Mouse (Mus musculus) C2C12 (cell line): ENCODE measurements around the gene Ppm1b. TPM values are rescaled to one million over a fixed set of nuclear protein-coding genes. Genes with fewer than 3 reads are reported as not detected.

Experiments used
- H3K27me3 ChIP-seq: one replicate; pipeline ENCODE4 v1.6.1; 2011; ENCODE audit not compliant: control insufficient read depth, insufficient read depth, insufficient read length
- H3K36me3 ChIP-seq: one replicate; pipeline ENCODE4 v1.6.1; 2011; ENCODE audit not compliant: control insufficient read depth, insufficient read depth
- H3K4me3 ChIP-seq: one replicate; pipeline ENCODE4 v1.5.1; 2011; ENCODE audit warnings: mild to moderate bottlenecking, control low read depth; ENCODE audit not compliant: poor library complexity, insufficient read depth, severe bottlenecking
- H3K79me2 ChIP-seq: one replicate; pipeline ENCODE4 v1.6.1; 2011; ENCODE audit not compliant: control insufficient read depth, insufficient read depth
- H3K79me3 ChIP-seq: one replicate; pipeline ENCODE4 v1.6.1; 2011; ENCODE audit warnings: low read depth, control low read depth
- H3ac ChIP-seq: one replicate; pipeline ENCODE3; 2011; ENCODE audit warnings: low read depth; ENCODE audit not compliant: control insufficient read depth, insufficient read length
- CEBPB ChIP-seq: IDR thresholded peaks from one replicate; pipeline ENCODE4 v1.6.1; 2011; ENCODE audit warnings: low read depth, mild to moderate bottlenecking, control low read depth, moderate library complexity
- CTCF ChIP-seq: IDR thresholded peaks from one replicate; pipeline ENCODE4 v1.5.1; 2011; ENCODE audit not compliant: control insufficient read depth, insufficient read depth, insufficient read length
- FOSL1 ChIP-seq: IDR thresholded peaks from one replicate; pipeline ENCODE4 v1.8.0; 2011; ENCODE audit warnings: mild to moderate bottlenecking, low read length; ENCODE audit not compliant: poor library complexity, insufficient read depth, severe bottlenecking
- MAX ChIP-seq: IDR thresholded peaks from one replicate; pipeline ENCODE4 v1.6.1; 2011; ENCODE audit warnings: mild to moderate bottlenecking, control low read depth
- MYOD1 ChIP-seq: IDR thresholded peaks from one replicate; pipeline ENCODE4 v1.6.1; 2011; ENCODE audit warnings: low read depth; ENCODE audit not compliant: control insufficient read depth, insufficient read length
- MYOG ChIP-seq: IDR thresholded peaks from one replicate; pipeline ENCODE4 v1.6.1; 2011; ENCODE audit not compliant: control insufficient read depth, insufficient read length; ENCODE audit errors: extremely low read depth
- USF1 ChIP-seq: IDR thresholded peaks from one replicate; pipeline ENCODE4 v1.6.1; 2011; ENCODE audit warnings: low read depth, mild to moderate bottlenecking, control low read depth, moderate library complexity
- polyA plus RNA-seq: library from polyadenylated mRNA; unstranded; fragments of >200 nt; fragmentation: generic; extraction: Trizol; gene quantifications from one replicate; pipeline ENCODE4 v1.2.1, GENCODE M21; 2012; ENCODE audit warnings: missing spikeins

The Ppm1b gene
- polyA plus RNA-seq, 1 experiment: 23.3 TPM

DNA sequence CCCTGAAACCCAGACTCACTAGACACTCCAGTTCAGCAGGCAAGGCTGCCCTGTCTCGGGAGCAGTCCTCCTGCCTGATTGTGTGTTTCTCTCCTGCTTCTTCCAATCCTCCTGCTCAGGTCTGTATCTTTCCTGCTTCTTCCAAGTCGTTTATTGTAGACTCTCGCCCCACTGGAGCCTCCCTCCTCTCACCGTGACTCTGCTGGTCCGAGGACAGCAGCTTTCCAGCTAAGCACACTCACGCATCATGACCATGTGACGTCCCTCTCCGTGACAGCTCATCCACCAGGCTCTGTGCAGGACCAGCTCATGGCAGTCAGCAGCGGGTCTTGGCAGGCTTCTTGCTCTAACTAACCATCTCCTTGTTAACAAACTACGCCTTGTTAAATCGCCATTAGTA is 77.5 kb downstream of the Ppm1b start:
- Histone ChIP-seq H3K79me2 (no peaks in the 10 kb centered on the region), H3K79me3 (no peaks in the 10 kb centered on the region), H3K36me3 (no peaks in the 10 kb centered on the region), H3ac (no peak overlapping the region), H3K4me3 (no peak overlapping the region), H3K27me3 (no peaks in the 10 kb centered on the region)
- no peak for TF ChIP-seq FOSL1
- no peak for TF ChIP-seq MAX
- no peak for TF ChIP-seq CTCF
- no peak for TF ChIP-seq MYOG
- no peak for TF ChIP-seq CEBPB

DNA sequence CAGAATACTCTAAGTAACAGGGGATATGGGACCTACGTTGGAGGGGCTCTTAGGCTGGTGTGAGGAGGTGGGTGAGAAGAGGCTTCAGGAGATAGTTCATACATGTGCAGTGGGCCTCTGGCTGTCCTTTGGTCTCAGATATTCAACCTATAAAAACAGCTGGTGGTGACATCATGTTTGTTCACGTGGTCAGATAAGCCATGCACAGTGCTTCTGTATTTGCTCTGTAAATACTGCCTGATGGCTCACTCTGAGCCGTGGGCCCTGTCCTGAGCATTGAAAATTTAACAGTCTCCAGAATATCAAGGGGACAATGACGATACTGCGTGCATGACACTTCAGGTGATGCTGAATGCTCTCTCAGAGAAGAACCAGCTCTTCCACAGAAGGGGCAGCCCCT is 81.3 kb downstream of the Ppm1b start:
- no peak overlapping the region for H3ac ChIP-seq
- no peaks in the 10 kb centered on the region for H3K79me3 ChIP-seq
- no peaks in the 10 kb centered on the region for H3K36me3 ChIP-seq
- H3K27me3 ChIP-seq: no peaks in the 10 kb centered on the region
- no peak overlapping the region for H3K4me3 ChIP-seq
- no peaks in the 10 kb centered on the region for H3K79me2 ChIP-seq
- no peak for TF ChIP-seq MYOG
- no peak for TF ChIP-seq USF1
- no peak for TF ChIP-seq MAX
- TF ChIP-seq MYOD1: no peak
- TF ChIP-seq CEBPB: no peak
- no peak for TF ChIP-seq CTCF
- no peak for TF ChIP-seq FOSL1

DNA sequence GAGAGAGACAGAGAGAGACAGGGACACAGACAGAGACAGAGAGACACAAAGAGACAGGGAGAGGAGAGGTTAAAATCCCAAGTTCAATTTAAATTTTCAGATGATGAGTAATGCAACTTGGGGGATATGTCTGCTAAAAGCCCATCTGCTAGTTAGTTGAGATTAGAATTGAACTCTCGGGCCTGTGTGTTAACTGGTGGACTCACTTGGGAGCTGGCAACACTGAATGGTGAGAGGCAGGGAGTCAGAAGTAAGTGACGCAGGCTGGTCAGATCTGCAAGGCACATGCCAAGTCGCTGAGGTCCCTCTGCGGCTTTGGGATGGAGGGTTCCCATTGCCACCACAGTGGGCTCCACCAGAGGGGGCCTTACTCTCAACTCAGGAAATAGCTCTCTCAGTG is 81.8 kb downstream of the Ppm1b start:
- Histone ChIP-seq H3K36me3 (no peaks in the 10 kb centered on the region), H3K79me3 (no peaks in the 10 kb centered on the region), H3K4me3 (no peak overlapping the region), H3K79me2 (no peaks in the 10 kb centered on the region), H3K27me3 (no peaks in the 10 kb centered on the region), H3ac (no peak overlapping the region)
- TF ChIP-seq CEBPB (no peak), MYOD1 (no peak), FOSL1 (no peak), MYOG (no peak), MAX (no peak), CTCF (no peak)

DNA sequence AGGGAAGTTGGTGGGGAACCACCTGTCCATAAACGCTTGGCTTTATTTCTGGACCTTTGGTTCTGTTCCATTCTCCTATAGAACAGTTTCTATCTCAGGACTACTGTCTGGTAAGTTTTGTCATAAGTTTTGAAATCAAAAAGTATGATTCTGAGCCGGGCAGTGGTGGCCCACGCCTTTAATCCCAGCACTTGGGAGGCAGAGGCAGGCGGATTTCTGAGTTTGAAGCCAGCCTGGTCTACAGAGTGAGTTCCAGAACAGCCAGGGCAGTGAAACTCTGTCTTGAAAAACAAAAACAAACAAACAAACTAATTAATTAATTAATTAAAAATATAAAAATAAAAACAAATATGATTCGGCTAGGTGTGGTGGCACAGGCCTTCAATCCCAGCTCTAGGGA is 82.2 kb downstream of the Ppm1b start:
- Histone ChIP-seq H3K79me3 (no peaks in the 10 kb centered on the region), H3K27me3 (no peaks in the 10 kb centered on the region)
- TF ChIP-seq MYOD1: no peak
- no peak for TF ChIP-seq CEBPB
- TF ChIP-seq MYOG: no peak
- TF ChIP-seq CTCF: no peak
- TF ChIP-seq USF1: no peak
- no peak for TF ChIP-seq FOSL1
- no peak for TF ChIP-seq MAX

DNA sequence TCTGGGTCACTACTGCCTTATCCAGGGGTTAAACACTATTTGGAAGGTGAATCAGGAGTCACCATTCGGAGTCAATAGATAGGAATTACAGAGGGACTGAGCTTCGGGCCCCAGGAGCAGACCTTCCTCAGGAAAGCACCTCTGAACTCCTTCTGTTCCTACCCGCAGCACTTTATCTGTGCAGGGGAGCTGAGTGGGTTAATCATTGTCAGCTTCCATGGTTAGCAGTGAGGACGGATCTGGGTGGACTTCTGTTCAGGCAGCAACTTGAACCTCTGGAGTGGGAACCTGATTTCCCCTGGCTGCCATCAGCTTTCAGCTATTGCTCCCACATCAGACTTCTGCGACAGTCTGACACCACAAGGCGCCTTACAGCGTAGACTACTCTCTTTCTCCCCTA is 84.4 kb downstream of the Ppm1b start:
- Histone ChIP-seq H3ac (no peak overlapping the region), H3K36me3 (no peaks in the 10 kb centered on the region), H3K79me2 (no peaks in the 10 kb centered on the region), H3K4me3 (no peak overlapping the region), H3K79me3 (no peaks in the 10 kb centered on the region), H3K27me3 (no peaks in the 10 kb centered on the region)
- no peak for TF ChIP-seq MAX
- no peak for TF ChIP-seq CEBPB
- no peak for TF ChIP-seq MYOD1
- no peak for TF ChIP-seq MYOG
- no peak for TF ChIP-seq FOSL1
- no peak for TF ChIP-seq CTCF
- TF ChIP-seq USF1: no peak

More for the DNA sequence above, 82.2 kb downstream of the Ppm1b start:
- H3ac ChIP-seq: no peak overlapping the region
- H3K4me3 ChIP-seq: no peak overlapping the region
- no peaks in the 10 kb centered on the region for H3K36me3 ChIP-seq
- H3K79me2 ChIP-seq: no peaks in the 10 kb centered on the region

DNA sequence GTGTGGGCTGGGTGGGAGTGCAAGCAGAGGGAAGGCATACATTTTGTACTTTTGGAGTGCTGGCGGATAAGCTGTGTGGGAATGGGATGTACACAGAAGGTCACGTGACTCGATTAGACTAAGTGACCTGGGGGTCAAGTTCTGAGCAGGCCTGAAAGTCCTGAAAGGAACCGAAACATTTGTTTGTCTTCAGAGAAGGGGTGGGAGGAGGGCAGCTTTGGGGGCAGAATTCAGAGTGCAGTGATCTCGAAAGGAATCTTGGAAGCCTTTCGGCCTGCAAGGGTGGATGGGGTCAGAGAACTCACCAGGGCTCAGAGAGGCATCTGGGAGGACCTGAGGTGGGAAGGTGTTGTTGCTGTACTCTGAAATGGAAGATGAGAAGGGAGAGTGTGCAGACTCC is 85.9 kb downstream of the Ppm1b start:
- no peak overlapping the region for H3K4me3 ChIP-seq
- H3ac ChIP-seq: no peak overlapping the region
- no peaks in the 10 kb centered on the region for H3K79me3 ChIP-seq
- no peaks in the 10 kb centered on the region for H3K79me2 ChIP-seq
- H3K27me3 ChIP-seq: no peaks in the 10 kb centered on the region
- H3K36me3 ChIP-seq: no peaks in the 10 kb centered on the region
- no peak for TF ChIP-seq MYOD1
- no peak for TF ChIP-seq MAX
- TF ChIP-seq CTCF: no peak
- no peak for TF ChIP-seq FOSL1
- TF ChIP-seq USF1: no peak
- no peak for TF ChIP-seq MYOG
- no peak for TF ChIP-seq CEBPB
